Mouse (Mus musculus) embryonic fibroblast, embryonic 13.5 days (primary cell): ENCODE measurements around the gene Dnal4.

Experiments used
- CTCF ChIP-seq: IDR thresholded peaks from 2 replicates; pipeline ENCODE4 v1.5.1; 2011; ENCODE audit warnings: mild to moderate bottlenecking, control low read depth, low read length, moderate library complexity, borderline replicate concordance; ENCODE audit not compliant: insufficient read depth
- POLR2A ChIP-seq: IDR thresholded peaks from 2 replicates; pipeline ENCODE4 v1.6.1; 2011; ENCODE audit warnings: low read depth, mild to moderate bottlenecking, control low read depth, low read length, moderate library complexity

GRCm38 (mm10) chr15:79767327-79767961 lies 10.2 kb downstream of the Dnal4 start:
- TF ChIP-seq CTCF (no peak), POLR2A (no peak)
